Comparison of ENCODE assay signal across 14 mouse cellular contexts in genomic region chr3:97776195-97776594, GRCm38 (mm10).
A peak's percentile ranks its signal among the peaks of the same experiment; 100 is the strongest.
DNase-seq lines count a peak whose midpoint lies in the region; ATAC-seq and TF ChIP-seq lines count a peak whose summit lies in the region.
"Had no signal": no experiment of that assay in that cellular context is flagged by ENCODE, and none has a peak within 500 bp of the region (broad histone marks: within the 10 kb centered on the region; RNA-seq: fewer than 3 reads in every experiment).

No protein-coding gene starts in this region.

- peak overlapping the region; percentile 8; the same call in 1 of the 2 replicates for H3K4me2 ChIP-seq in forebrain, postnatal 0 days (ENCODE audit: low read depth)
- H3K4me2 ChIP-seq in forebrain, embryonic 13.5 days: no peak overlapping the region
- peak overlapping the region; percentile 13; the same call in 1 of the 2 replicates for H3K4me2 ChIP-seq in lung, embryonic 14.5 days
- H3K4me2 ChIP-seq: limb, embryonic 12.5 days had no signal

- ATAC-seq in forebrain, postnatal 0 days: peak; percentile 88
- no peak for ATAC-seq in forebrain, embryonic 13.5 days
- peak; percentile 95 for ATAC-seq in lung, embryonic 14.5 days (ENCODE audit: insufficient read depth)

- intact Hi-C loops in left cerebral cortex, postnatal 36 days (cut with DNase I): no loop called here

- no peak for TF ChIP-seq CTCF in forebrain, postnatal 0 days (IDR thresholded peaks at IDR 0.05; ENCODE audit: low read depth)
- TF ChIP-seq CTCF in lung, embryonic 14.5 days (IDR thresholded peaks at IDR 0.05; ENCODE audit: low read depth): no peak

- no peaks in the 10 kb centered on the region for H3K27me3 ChIP-seq in forebrain, postnatal 0 days (ENCODE audit: insufficient read depth, low read length)
- H3K27me3 ChIP-seq in forebrain, embryonic 13.5 days: no peaks in the 10 kb centered on the region
- no peaks in the 10 kb centered on the region for H3K27me3 ChIP-seq in lung, embryonic 14.5 days (ENCODE audit: insufficient read depth, low read length)
- H3K27me3 ChIP-seq: limb, embryonic 12.5 days had no signal

- no peak overlapping the region for H3K27ac ChIP-seq in forebrain, postnatal 0 days (ENCODE audit: low read depth, low read length)
- H3K27ac ChIP-seq in forebrain, embryonic 13.5 days: no peak overlapping the region
- H3K27ac ChIP-seq in lung, embryonic 14.5 days (ENCODE audit: low read depth): no peak overlapping the region; the same call in 1 of the 2 replicates
- H3K27ac ChIP-seq: limb, embryonic 12.5 days had no signal

- no peak overlapping the region for H3K9ac ChIP-seq in forebrain, postnatal 0 days
- H3K9ac ChIP-seq in forebrain, embryonic 13.5 days: no peak overlapping the region
- H3K9ac ChIP-seq in lung, embryonic 14.5 days: no peak overlapping the region
- H3K9ac ChIP-seq: limb, embryonic 12.5 days had no signal

- 9% methylated on average over 4 of the region's 4 CpGs for WGBS in forebrain, postnatal 0 days
- WGBS in forebrain, embryonic 13.5 days: 22% methylated on average over 4 of the region's 4 CpGs
- 16% methylated on average over 4 of the region's 4 CpGs for WGBS in lung, embryonic 14.5 days

- no peaks in the 10 kb centered on the region for H3K36me3 ChIP-seq in forebrain, postnatal 0 days (ENCODE audit: insufficient read depth)
- no peaks in the 10 kb centered on the region for H3K36me3 ChIP-seq in forebrain, embryonic 13.5 days (ENCODE audit: poor library complexity, severe bottlenecking)
- no peaks in the 10 kb centered on the region for H3K36me3 ChIP-seq in lung, embryonic 14.5 days (ENCODE audit: insufficient read depth)
- H3K36me3 ChIP-seq: limb, embryonic 12.5 days had no signal

- H3K4me3 ChIP-seq in forebrain, postnatal 0 days (ENCODE audit: low read depth, low read length): no peak overlapping the region
- no peak overlapping the region for H3K4me3 ChIP-seq in forebrain, embryonic 13.5 days
- H3K4me3 ChIP-seq in lung, embryonic 14.5 days (ENCODE audit: low read depth, low read length): no peak overlapping the region
- H3K4me3 ChIP-seq: limb, embryonic 12.5 days had no signal

- DNase-seq in forebrain, postnatal 0 days: peak; percentile 58
- DNase-seq in lung, embryonic 14.5 days: peak; percentile 83
- DNase-seq in lung, adult 18-20 months: no peak
- DNase-seq in brain, adult 2 months (ENCODE audit: low read depth, low spot score): peak; percentile 76
- peak; percentile 23 for DNase-seq in mesoderm, embryonic 11.5 days (ENCODE audit: low read depth, low spot score)
- no peak for DNase-seq in urinary bladder, postnatal 36 days (ENCODE audit: low spot score in 2 of 2)
- DNase-seq in left cerebral cortex, postnatal 36 days (ENCODE audit: low spot score in 2 of 2): no peak
- DNase-seq: adrenal gland, adult 2 months; cerebellum, postnatal 25 days; gastrocnemius, postnatal 36 days; kidney, adult 8-10 months; thymus, postnatal 14 days had no signal

- H3K4me1 ChIP-seq in forebrain, postnatal 0 days (ENCODE audit: insufficient read depth): no peaks in the 10 kb centered on the region
- no peaks in the 10 kb centered on the region for H3K4me1 ChIP-seq in forebrain, embryonic 13.5 days
- H3K4me1 ChIP-seq in lung, embryonic 14.5 days (ENCODE audit: insufficient read depth): no peaks in the 10 kb centered on the region
- H3K4me1 ChIP-seq: limb, embryonic 12.5 days had no signal

- H3K9me3 ChIP-seq in forebrain, postnatal 0 days (ENCODE audit: low read length): no peaks in the 10 kb centered on the region
- H3K9me3 ChIP-seq in forebrain, embryonic 13.5 days (replicated peaks): no peaks in the 10 kb centered on the region
- H3K9me3 ChIP-seq in lung, embryonic 14.5 days (ENCODE audit: low read depth, low read length): no peaks in the 10 kb centered on the region
- H3K9me3 ChIP-seq: limb, embryonic 12.5 days had no signal

Comparison
In these comparisons a context has a peak if more than half of its experiments do, and no peak if none do; other contexts are left out.
1. DNase-seq: peak in forebrain, postnatal 0 days (single experiment), lung, embryonic 14.5 days (single experiment), brain, adult 2 months (single experiment) and mesoderm, embryonic 11.5 days (single experiment); none in lung, adult 18-20 months (0 of 2), urinary bladder, postnatal 36 days (0 of 2) and left cerebral cortex, postnatal 36 days (0 of 2).